Mouse (Mus musculus): ENCODE measurements around the gene Nectin4. TPM values are rescaled to one million over a fixed set of nuclear protein-coding genes. Genes with fewer than 3 reads are reported as not detected.

The Nectin4 gene
- polyA plus RNA-seq, 1 experiment from 2014 or later: 0.74 TPM

GRCm38 (mm10) chr1:171343922-171344677 lies 25.8 kb upstream of the Nectin4 start:
- peaks cover 27% of the 10 kb centered on the region for H3K4me1 ChIP-seq
- peaks cover 36% of the 10 kb centered on the region for H3K36me3 ChIP-seq
- H3K9ac ChIP-seq (replicated peaks): no peak overlapping the region
- H3K4me2 ChIP-seq (replicated peaks): no peak overlapping the region
- no peak overlapping the region for H3K27ac ChIP-seq (replicated peaks)
- ATAC-seq (replicated peaks): no peak
- no peak overlapping the region for H3K4me3 ChIP-seq
- WGBS: 81% methylated on average over 9 of the region's 9 CpGs
- peaks cover 6% of the 10 kb centered on the region; the same call in 1 of the 2 replicates for H3K9me3 ChIP-seq
- H3K27me3 ChIP-seq: no peaks in the 10 kb centered on the region

- H3K27me3 ChIP-seq: no peaks in the 10 kb centered on the region
- ATAC-seq (replicated peaks): no peak
- 78% methylated on average over 9 of the region's 9 CpGs for WGBS
- H3K4me2 ChIP-seq (replicated peaks): peak overlapping the region; percentile 89
- H3K27ac ChIP-seq (replicated peaks): no peak overlapping the region
- H3K9ac ChIP-seq (replicated peaks): peak overlapping the region; percentile 67
- H3K4me3 ChIP-seq: peak overlapping the region; percentile 62
- H3K4me1 ChIP-seq: peaks cover 27% of the 10 kb centered on the region
- H3K9me3 ChIP-seq: peaks cover 6% of the 10 kb centered on the region; the same call in 1 of the 2 replicates
- peaks cover 31% of the 10 kb centered on the region for H3K36me3 ChIP-seq
Measured at GRCm38 (mm10) chr1:171344715-171345114, 25.2 kb upstream of the Nectin4 start.

- 1% methylated on average over 53 of the region's 53 CpGs for WGBS
Measured at GRCm38 (mm10) chr1:171345225-171346094, 24.4 kb upstream of the Nectin4 start, which contains the start of the genes Nit1 and Pfdn2. Gene Nit1 (minus strand): TSS chr1:171345646. Gene Pfdn2 (plus strand): TSS chr1:171345670.

GRCm38 (mm10) chr1:171346095-171346450 lies 23.8 kb upstream of the Nectin4 start:
- Histone ChIP-seq H3K27me3 (no peaks in the 10 kb centered on the region), H3K4me3 (peak overlapping the region; percentile 62), H3K9me3 (peaks cover 6% of the 10 kb centered on the region; the same call in 1 of the 2 replicates), H3K27ac (replicated peaks) (peak overlapping the region; percentile 73), H3K36me3 (peaks cover 18% of the 10 kb centered on the region), H3K4me2 (replicated peaks) (peak overlapping the region; percentile 89), H3K4me1 (peaks cover 27% of the 10 kb centered on the region), H3K9ac (replicated peaks) (peak overlapping the region; percentile 67)
- WGBS: under 1% methylated on average over 14 of the region's 14 CpGs
- no peak; the same call in 1 of the 2 replicates for ATAC-seq (replicated peaks)

More at GRCm38 (mm10) chr1:171345225-171346094, 24.4 kb upstream of the Nectin4 start, which contains the start of the genes Nit1 and Pfdn2:
- peak within 1 kb of the TSS; percentile 67 for H3K9ac ChIP-seq (replicated peaks)
- H3K27me3 ChIP-seq: no peaks in the 10 kb centered on the region
- peak within 1 kb of the TSS; percentile 73 for H3K27ac ChIP-seq (replicated peaks)
- peaks cover 27% of the 10 kb centered on the region for H3K4me1 ChIP-seq
- H3K36me3 ChIP-seq: peaks cover 24% of the 10 kb centered on the region
- peak; percentile 95 for ATAC-seq (replicated peaks)
- H3K4me3 ChIP-seq: peak within 1 kb of the TSS; percentile 62
- H3K9me3 ChIP-seq: peaks cover 6% of the 10 kb centered on the region; the same call in 1 of the 2 replicates
- H3K4me2 ChIP-seq (replicated peaks): peak within 1 kb of the TSS; percentile 89

GRCm38 (mm10) chr1:171348665-171349064 lies 21.2 kb upstream of the Nectin4 start:
- H3K4me2 ChIP-seq (replicated peaks): no peak overlapping the region
- H3K27ac ChIP-seq (replicated peaks): no peak overlapping the region
- WGBS: 91% methylated on average over 3 of the region's 3 CpGs
- no peak overlapping the region for H3K9ac ChIP-seq (replicated peaks)
- peaks cover 27% of the 10 kb centered on the region for H3K4me1 ChIP-seq
- ATAC-seq (replicated peaks): no peak
- H3K36me3 ChIP-seq: no peaks in the 10 kb centered on the region
- H3K9me3 ChIP-seq: peaks cover 6% of the 10 kb centered on the region; the same call in 1 of the 2 replicates
- H3K27me3 ChIP-seq: no peaks in the 10 kb centered on the region
- H3K4me3 ChIP-seq: no peak overlapping the region

- no peak overlapping the region for H3K4me3 ChIP-seq
- WGBS: 99% methylated on average over 2 of the region's 2 CpGs
- no peak overlapping the region for H3K9ac ChIP-seq (replicated peaks)
- ATAC-seq (replicated peaks): no peak
- no peaks in the 10 kb centered on the region for H3K36me3 ChIP-seq
- H3K9me3 ChIP-seq: peaks cover 6% of the 10 kb centered on the region; the same call in 1 of the 2 replicates
- no peak overlapping the region for H3K4me2 ChIP-seq (replicated peaks)
- no peaks in the 10 kb centered on the region for H3K27me3 ChIP-seq
- H3K4me1 ChIP-seq: peaks cover 25% of the 10 kb centered on the region
- H3K27ac ChIP-seq (replicated peaks): no peak overlapping the region
Measured at GRCm38 (mm10) chr1:171349210-171349609, 20.7 kb upstream of the Nectin4 start.

GRCm38 (mm10) chr1:171355812-171356340 lies 14.0 kb upstream of the Nectin4 start:
- Histone ChIP-seq H3K9me3 (peaks cover 3% of the 10 kb centered on the region; the same call in 1 of the 2 replicates), H3K27me3 (no peaks in the 10 kb centered on the region), H3K27ac (replicated peaks) (no peak overlapping the region), H3K4me1 (peaks cover 11% of the 10 kb centered on the region), H3K4me3 (no peak overlapping the region), H3K4me2 (replicated peaks) (no peak overlapping the region), H3K36me3 (peaks cover 15% of the 10 kb centered on the region), H3K9ac (replicated peaks) (no peak overlapping the region)
- WGBS: 73% methylated on average over 5 of the region's 5 CpGs
- ATAC-seq (replicated peaks): no peak

GRCm38 (mm10) chr1:171356814-171357213 lies 13.1 kb upstream of the Nectin4 start:
- WGBS: 85% methylated on average over 2 of the region's 2 CpGs
- H3K9ac ChIP-seq (replicated peaks): no peak overlapping the region
- peaks cover 15% of the 10 kb centered on the region for H3K36me3 ChIP-seq
- H3K4me1 ChIP-seq: peaks cover 17% of the 10 kb centered on the region
- H3K9me3 ChIP-seq: peaks cover 3% of the 10 kb centered on the region; the same call in 1 of the 2 replicates
- H3K4me3 ChIP-seq: no peak overlapping the region
- H3K27ac ChIP-seq (replicated peaks): no peak overlapping the region
- no peak overlapping the region for H3K4me2 ChIP-seq (replicated peaks)
- ATAC-seq (replicated peaks): no peak
- no peaks in the 10 kb centered on the region for H3K27me3 ChIP-seq

- Histone ChIP-seq H3K4me2 (replicated peaks) (no peak overlapping the region), H3K36me3 (peaks cover 15% of the 10 kb centered on the region), H3K9me3 (peaks cover 3% of the 10 kb centered on the region; the same call in 1 of the 2 replicates), H3K27me3 (no peaks in the 10 kb centered on the region), H3K4me1 (peaks cover 18% of the 10 kb centered on the region), H3K27ac (replicated peaks) (no peak overlapping the region; the same call in 1 of the 2 replicates), H3K9ac (replicated peaks) (no peak overlapping the region), H3K4me3 (no peak overlapping the region)
- 74% methylated on average over 4 of the region's 4 CpGs for WGBS
- no peak for ATAC-seq (replicated peaks)
Measured at GRCm38 (mm10) chr1:171358421-171358820, 11.5 kb upstream of the Nectin4 start.

- H3K4me1 ChIP-seq: peaks cover 18% of the 10 kb centered on the region
- no peak; the same call in 1 of the 2 replicates for ATAC-seq (replicated peaks)
- H3K9me3 ChIP-seq: peaks cover 3% of the 10 kb centered on the region; the same call in 1 of the 2 replicates
- peak overlapping the region; percentile 85 for H3K27ac ChIP-seq (replicated peaks)
- peak overlapping the region; percentile 51 for H3K4me3 ChIP-seq
- peak overlapping the region; percentile 84 for H3K4me2 ChIP-seq (replicated peaks)
- peaks cover 15% of the 10 kb centered on the region for H3K36me3 ChIP-seq
- peak overlapping the region; percentile 58 for H3K9ac ChIP-seq (replicated peaks)
- no peaks in the 10 kb centered on the region for H3K27me3 ChIP-seq
- 3% methylated on average over 26 of the region's 26 CpGs for WGBS
Measured at GRCm38 (mm10) chr1:171360253-171360652, 9.6 kb upstream of the Nectin4 start.

- ATAC-seq (replicated peaks): peak; percentile 96
- Histone ChIP-seq H3K9me3 (peaks cover 3% of the 10 kb centered on the region; the same call in 1 of the 2 replicates), H3K4me2 (replicated peaks) (peak within 1 kb of the TSS; percentile 84), H3K4me1 (peaks cover 18% of the 10 kb centered on the region), H3K9ac (replicated peaks) (peak within 1 kb of the TSS; percentile 58), H3K27ac (replicated peaks) (peak within 1 kb of the TSS; percentile 85), H3K27me3 (no peaks in the 10 kb centered on the region), H3K4me3 (peak within 1 kb of the TSS; percentile 51), H3K36me3 (peaks cover 15% of the 10 kb centered on the region)
- WGBS: under 1% methylated on average over 21 of the region's 21 CpGs
Measured at GRCm38 (mm10) chr1:171360656-171361055, 9.2 kb upstream of the Nectin4 start, which contains the start of gene Klhdc9. Gene Klhdc9 (minus strand): TSS chr1:171360798.
